19 mouse cellular contexts compared by ENCODE assay signal in the genomic region with DNA sequence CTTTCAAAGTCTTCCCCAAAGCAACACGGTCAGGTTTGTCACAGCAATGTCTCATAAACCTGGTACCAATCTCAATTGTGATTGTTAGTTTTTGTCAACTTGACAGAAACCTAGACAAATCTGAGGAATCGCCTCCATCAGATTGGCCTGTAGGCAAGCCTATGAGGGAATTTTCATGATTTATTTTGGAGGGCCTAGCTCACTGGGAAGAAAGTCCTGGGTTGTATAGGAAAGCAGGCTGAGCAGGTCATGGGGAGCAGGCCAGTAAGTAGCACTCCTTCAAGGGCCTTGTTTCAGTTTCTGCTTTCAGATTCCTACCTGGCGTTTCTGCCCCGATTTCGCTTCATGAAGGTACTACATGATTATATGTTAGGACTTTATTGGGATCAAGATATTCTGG.
DNase-seq lines count a peak whose midpoint lies in the region; ATAC-seq lines count a peak whose summit lies in the region.
"Had no signal": no experiment of that assay in that cellular context is flagged by ENCODE, and none has a peak within 500 bp of the region (broad histone marks: within the 10 kb centered on the region; RNA-seq: fewer than 3 reads in every experiment).

No protein-coding gene starts in this region.

- no peaks in the 10 kb centered on the region for H3K4me1 ChIP-seq in heart, embryonic 10.5 days
- H3K4me1 ChIP-seq in midbrain, embryonic 11.5 days (ENCODE audit: control insufficient read depth, insufficient read depth, low read length): no peaks in the 10 kb centered on the region
- H3K4me1 ChIP-seq in midbrain, embryonic 16.5 days (ENCODE audit: control insufficient read depth, insufficient read depth, low read length): no peaks in the 10 kb centered on the region

- no peak overlapping the region for H3K9ac ChIP-seq in midbrain, embryonic 11.5 days (ENCODE audit: low read length)
- H3K9ac ChIP-seq in midbrain, embryonic 16.5 days (ENCODE audit: low read depth, low read length): no peak overlapping the region

- no peaks in the 10 kb centered on the region for H3K27me3 ChIP-seq in heart, embryonic 10.5 days (ENCODE audit: insufficient read depth, poor library complexity, severe bottlenecking)
- H3K27me3 ChIP-seq in midbrain, embryonic 11.5 days (ENCODE audit: control insufficient read depth, insufficient read depth, low read length): no peaks in the 10 kb centered on the region
- no peaks in the 10 kb centered on the region for H3K27me3 ChIP-seq in midbrain, embryonic 16.5 days (ENCODE audit: control insufficient read depth, insufficient read depth, low read depth, low read length)
- H3K27me3 ChIP-seq: CH12.LX, Patski had no signal

- no peak overlapping the region for H3K27ac ChIP-seq in heart, embryonic 10.5 days
- H3K27ac ChIP-seq in midbrain, embryonic 11.5 days (ENCODE audit: low read depth, low read length): no peak overlapping the region
- H3K27ac ChIP-seq in midbrain, embryonic 16.5 days (ENCODE audit: low read length): no peak overlapping the region

- WGBS in heart, embryonic 10.5 days: 90% methylated on average over 5 of the region's 5 CpGs
- WGBS in midbrain, embryonic 11.5 days: 93% methylated on average over 5 of the region's 5 CpGs
- WGBS in midbrain, embryonic 16.5 days: 95% methylated on average over 5 of the region's 5 CpGs

- ATAC-seq in midbrain, embryonic 11.5 days (ENCODE audit: low FRiP score): no peak
- no peak for ATAC-seq in midbrain, embryonic 16.5 days
- ATAC-seq: activated CD4-positive, CD25-positive, alpha-beta regulatory T cell, adult 4 months; CD4-positive, CD25-positive, alpha-beta regulatory T cell, adult 4 months; Patski had no signal

- no peak overlapping the region for H3K4me3 ChIP-seq in heart, embryonic 10.5 days
- no peak overlapping the region for H3K4me3 ChIP-seq in midbrain, embryonic 11.5 days (ENCODE audit: low read depth, low read length)
- no peak overlapping the region for H3K4me3 ChIP-seq in midbrain, embryonic 16.5 days (ENCODE audit: low read depth, low read length)

- H3K36me3 ChIP-seq in heart, embryonic 10.5 days: no peaks in the 10 kb centered on the region
- H3K36me3 ChIP-seq in midbrain, embryonic 11.5 days (ENCODE audit: control insufficient read depth, insufficient read depth, low read length): no peaks in the 10 kb centered on the region
- no peaks in the 10 kb centered on the region for H3K36me3 ChIP-seq in midbrain, embryonic 16.5 days (ENCODE audit: control insufficient read depth, insufficient read depth, low read length)
- H3K36me3 ChIP-seq: G1E had no signal

- no peak overlapping the region for H3K4me2 ChIP-seq in midbrain, embryonic 11.5 days
- no peak overlapping the region for H3K4me2 ChIP-seq in midbrain, embryonic 16.5 days (ENCODE audit: low read length)

- H3K9me3 ChIP-seq in heart, embryonic 10.5 days: no peaks in the 10 kb centered on the region
- H3K9me3 ChIP-seq in midbrain, embryonic 11.5 days (ENCODE audit: control insufficient read depth, low read length): no peaks in the 10 kb centered on the region
- H3K9me3 ChIP-seq in midbrain, embryonic 16.5 days (replicated peaks; ENCODE audit: control insufficient read depth, low read length, poor library complexity, severe bottlenecking): no peaks in the 10 kb centered on the region

- DNase-seq in heart, adult 11 months: peak; percentile 66
- no peak for DNase-seq in heart, embryonic 10.5 days (ENCODE audit: low spot score)
- peak; percentile 57 for DNase-seq in midbrain, embryonic 11.5 days (ENCODE audit: low spot score, missing footprints)
- DNase-seq: adrenal gland, adult 2 months; adrenal gland, adult 8-10 months; adrenal gland, postnatal 10 days; adrenal gland, postnatal 14 days; adrenal gland, postnatal 25 days; adrenal gland, postnatal 36 days; B cell, adult 2 months; cerebellum, adult 11 months; cerebellum, adult 11-12 months; cerebellum, adult 18-20 months had no signal
